Mouse (Mus musculus) testis, adult 2 months (tissue): ENCODE results near the gene Slc22a23. TPM values are rescaled to one million over a fixed set of nuclear protein-coding genes. Genes with fewer than 3 reads are reported as not detected.

ENCODE experiments used
- H3K27ac ChIP-seq: fragments of 200-500 bp; 2 replicates; pipeline ENCODE4 v1.5.1; 2012; ENCODE audit warnings: low read depth, low read length; ENCODE audit not compliant: control insufficient read depth, insufficient read depth
- H3K27me3 ChIP-seq: fragments of 200-500 bp; 2 replicates; pipeline ENCODE4 v1.6.1; 2012; ENCODE audit warnings: mild to moderate bottlenecking, low read length, moderate library complexity; ENCODE audit not compliant: control insufficient read depth, insufficient read depth
- H3K36me3 ChIP-seq: fragments of 200-500 bp; 2 replicates; pipeline ENCODE4 v1.6.1; 2012; ENCODE audit warnings: mild to moderate bottlenecking, low read length; ENCODE audit not compliant: control insufficient read depth, insufficient read depth
- H3K4me1 ChIP-seq: fragments of 200-500 bp; 2 replicates; pipeline ENCODE4 v1.6.1; 2012; ENCODE audit warnings: low read length; ENCODE audit not compliant: control insufficient read depth, insufficient read depth
- H3K4me3 ChIP-seq: fragments of 200-500 bp; 2 replicates; pipeline ENCODE4 v1.5.1; 2012; ENCODE audit warnings: low read depth, mild to moderate bottlenecking, low read length, moderate library complexity, mixed read lengths; ENCODE audit not compliant: control insufficient read depth
- CTCF ChIP-seq: fragments of 200-500 bp; IDR thresholded peaks from 2 replicates; pipeline ENCODE4 v1.5.1; 2012; ENCODE audit warnings: low read depth, mild to moderate bottlenecking, inconsistent platforms, low read length, moderate library complexity; ENCODE audit not compliant: control insufficient read depth, insufficient read depth, insufficient replicate concordance
- POLR2A ChIP-seq: fragments of 200-500 bp; IDR thresholded peaks from 2 replicates; pipeline ENCODE4 v1.6.1; 2012; ENCODE audit warnings: low read depth, mild to moderate bottlenecking, inconsistent platforms, low read length, moderate library complexity; ENCODE audit not compliant: control insufficient read depth
- polyA plus RNA-seq: library from polyadenylated mRNA; depleted of rRNA; stranded (reverse); fragments of >200 nt; gene quantifications from 2 replicates; pipeline ENCODE4 v1.2.3, GENCODE M21; 2012

The Slc22a23 gene
- polyA plus RNA-seq, 1 experiment: 6.8 TPM

DNA sequence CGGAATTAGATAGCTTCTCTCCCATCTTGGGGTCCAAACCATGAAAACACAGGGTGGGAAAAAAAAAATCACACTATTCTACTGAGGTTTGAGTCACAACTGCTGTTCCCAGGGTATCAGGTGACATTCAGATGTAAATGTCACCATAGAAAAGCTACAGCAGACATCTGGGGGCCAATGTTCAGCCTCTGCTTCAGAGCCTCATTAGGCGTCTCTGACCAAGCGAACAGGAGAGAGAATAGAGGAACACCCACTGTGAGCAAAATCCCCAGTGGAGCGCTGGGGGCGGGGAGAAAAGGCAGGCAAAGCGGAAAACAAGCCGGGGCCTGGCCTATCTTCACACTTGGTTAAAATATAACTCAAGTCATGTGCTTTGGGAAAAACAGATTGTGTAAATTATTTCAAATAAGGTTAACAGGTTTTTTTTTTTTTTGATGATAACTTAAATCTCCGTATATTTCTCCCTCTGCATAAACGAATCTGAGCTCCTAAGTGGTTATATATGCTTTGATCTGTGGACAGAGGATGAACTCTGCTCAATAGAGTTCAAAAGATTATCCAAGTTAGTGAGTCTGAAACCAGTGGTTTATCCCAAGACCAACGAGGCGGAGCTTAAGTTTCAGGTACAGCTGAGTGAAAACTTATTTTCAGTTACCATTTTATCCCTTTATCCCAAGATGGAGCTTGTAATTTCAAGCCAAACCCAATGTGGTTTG lies 105.5 kb downstream of the Slc22a23 start:
- H3K4me1 ChIP-seq: no peaks in the 10 kb centered on the region
- no peak overlapping the region for H3K27ac ChIP-seq

DNA sequence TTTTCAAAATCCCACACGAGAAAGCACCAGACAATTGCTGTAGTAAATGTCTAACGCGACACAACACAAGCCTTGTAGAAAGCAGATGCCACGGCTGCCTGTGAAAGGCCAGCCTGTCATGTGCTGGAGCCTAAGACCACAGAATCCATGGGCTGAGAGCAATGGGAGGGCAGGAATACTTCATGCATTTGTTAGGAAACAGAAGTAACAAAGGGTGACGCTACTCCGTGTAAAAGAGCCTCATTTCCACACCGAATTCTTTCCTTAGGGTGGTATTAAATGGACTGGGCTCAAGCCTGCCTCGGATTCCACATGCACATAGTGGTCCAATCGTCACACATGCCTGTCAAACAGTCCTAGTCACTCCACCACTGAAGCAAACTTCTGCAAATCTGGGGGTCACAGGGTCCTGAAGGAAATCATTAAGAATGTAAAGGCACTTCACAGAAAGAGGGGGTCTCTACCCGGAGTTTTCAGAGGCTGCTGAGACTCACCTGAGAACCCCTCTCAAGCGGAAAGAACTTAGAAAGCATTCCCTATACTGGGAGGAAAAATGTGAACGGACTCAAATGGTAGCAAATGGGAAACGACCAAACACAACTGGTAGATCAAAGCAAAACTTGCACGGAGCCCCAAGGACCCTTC lies 106.2 kb downstream of the Slc22a23 start:
- no peaks in the 10 kb centered on the region for H3K27me3 ChIP-seq
- H3K27ac ChIP-seq: no peak overlapping the region
- H3K4me3 ChIP-seq: no peak overlapping the region
- TF ChIP-seq CTCF: no peak
- TF ChIP-seq POLR2A: no peak
- H3K4me1 ChIP-seq: no peaks in the 10 kb centered on the region
- H3K36me3 ChIP-seq: no peaks in the 10 kb centered on the region

More for the DNA sequence above, 105.5 kb downstream of the Slc22a23 start:
- TF ChIP-seq CTCF (no peak), POLR2A (no peak)
- no peaks in the 10 kb centered on the region for H3K27me3 ChIP-seq
- no peak overlapping the region for H3K4me3 ChIP-seq
- H3K36me3 ChIP-seq: no peaks in the 10 kb centered on the region

DNA sequence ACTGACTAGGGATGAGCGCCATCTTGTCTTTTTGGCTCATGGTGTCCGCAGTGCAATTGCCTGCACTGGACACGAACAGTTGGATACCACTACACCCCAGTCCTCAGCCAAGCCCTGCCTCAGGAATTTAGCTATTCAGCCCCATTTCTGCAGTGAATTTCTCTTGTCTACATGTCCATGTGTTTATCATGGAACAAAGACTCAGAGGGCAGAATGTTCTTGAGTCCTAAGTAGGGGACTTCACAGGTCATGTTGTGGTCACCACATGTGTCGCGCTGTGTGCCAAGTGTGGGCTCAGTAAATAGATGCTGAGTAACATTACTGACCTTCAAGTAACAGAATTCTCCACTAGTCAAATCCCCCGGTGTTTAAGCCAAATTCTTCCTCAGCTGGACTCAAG lies 109.9 kb downstream of the Slc22a23 start:
- no peak overlapping the region for H3K27ac ChIP-seq
- no peaks in the 10 kb centered on the region for H3K36me3 ChIP-seq
- no peak for TF ChIP-seq CTCF
- no peak for TF ChIP-seq POLR2A
- H3K4me1 ChIP-seq: no peaks in the 10 kb centered on the region
- no peaks in the 10 kb centered on the region for H3K27me3 ChIP-seq
- H3K4me3 ChIP-seq: no peak overlapping the region

DNA sequence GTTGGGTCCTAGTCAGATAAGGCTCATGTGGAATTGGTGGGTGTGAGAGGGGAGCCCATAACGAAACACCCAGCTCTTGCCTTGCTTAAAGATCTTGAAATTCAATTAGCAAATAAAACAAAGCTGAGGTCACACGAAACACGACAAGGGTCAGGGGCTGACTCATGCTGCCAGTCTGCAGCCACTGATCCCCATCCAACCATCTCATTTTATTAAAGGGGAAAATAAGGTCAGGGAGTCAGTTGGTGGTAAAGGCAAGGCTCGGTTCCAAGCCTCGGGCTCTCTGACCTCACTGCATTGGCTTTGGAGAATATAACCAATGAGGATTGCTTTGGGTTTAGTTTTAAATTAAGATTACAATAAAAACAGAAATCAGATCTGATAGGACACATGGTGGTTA lies 110.5 kb downstream of the Slc22a23 start:
- TF ChIP-seq POLR2A (no peak), CTCF (no peak)
- H3K4me3 ChIP-seq: no peak overlapping the region
- H3K27ac ChIP-seq: no peak overlapping the region
- H3K27me3 ChIP-seq: no peaks in the 10 kb centered on the region
- H3K4me1 ChIP-seq: no peaks in the 10 kb centered on the region
- no peaks in the 10 kb centered on the region for H3K36me3 ChIP-seq

DNA sequence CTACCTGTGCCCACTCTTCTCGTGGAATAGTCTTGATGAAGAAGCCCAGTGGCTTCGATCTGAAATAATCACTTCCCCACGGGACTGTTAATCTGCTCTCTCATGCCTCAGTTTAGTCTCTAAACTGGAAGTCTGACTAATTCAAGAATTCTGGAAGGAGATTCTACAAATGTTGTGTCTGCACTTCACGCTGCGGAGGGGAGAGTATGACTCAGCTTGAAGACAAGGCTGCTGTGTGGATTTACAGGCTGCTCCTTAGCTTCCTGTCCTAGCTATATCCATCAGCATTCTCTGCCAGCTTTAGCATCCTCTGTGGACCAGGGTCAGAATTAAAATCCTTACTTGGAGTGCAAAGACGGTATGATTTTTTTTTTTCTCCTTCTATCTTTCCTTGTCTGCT lies 112.0 kb downstream of the Slc22a23 start:
- Histone ChIP-seq H3K4me1 (no peaks in the 10 kb centered on the region), H3K4me3 (no peak overlapping the region), H3K36me3 (no peaks in the 10 kb centered on the region), H3K27me3 (no peaks in the 10 kb centered on the region), H3K27ac (no peak overlapping the region)
- TF ChIP-seq CTCF (no peak), POLR2A (no peak)

DNA sequence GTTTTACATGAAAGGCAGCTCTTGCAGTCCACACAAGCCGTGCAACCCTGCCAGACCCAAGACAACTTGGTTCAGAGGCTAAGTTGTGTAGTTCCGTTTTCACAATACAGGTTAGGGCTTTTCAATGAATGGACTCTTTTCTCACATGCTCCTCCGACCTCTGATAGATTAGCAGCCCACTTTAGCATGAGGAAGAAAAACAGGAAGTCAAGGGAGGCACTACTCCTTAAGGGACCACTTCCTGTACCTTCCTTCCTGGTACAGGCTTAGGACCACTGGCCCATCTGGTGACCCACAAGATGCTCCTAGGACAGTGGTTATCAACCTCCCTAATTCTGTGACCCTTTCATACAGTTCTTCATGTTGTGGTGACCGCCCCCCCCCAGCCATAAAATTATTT lies 116.1 kb downstream of the Slc22a23 start:
- H3K4me3 ChIP-seq: no peak overlapping the region
- no peak for TF ChIP-seq CTCF
- TF ChIP-seq POLR2A: no peak
- no peaks in the 10 kb centered on the region for H3K27me3 ChIP-seq
- H3K27ac ChIP-seq: no peak overlapping the region
- no peaks in the 10 kb centered on the region for H3K4me1 ChIP-seq
- H3K36me3 ChIP-seq: no peaks in the 10 kb centered on the region

DNA sequence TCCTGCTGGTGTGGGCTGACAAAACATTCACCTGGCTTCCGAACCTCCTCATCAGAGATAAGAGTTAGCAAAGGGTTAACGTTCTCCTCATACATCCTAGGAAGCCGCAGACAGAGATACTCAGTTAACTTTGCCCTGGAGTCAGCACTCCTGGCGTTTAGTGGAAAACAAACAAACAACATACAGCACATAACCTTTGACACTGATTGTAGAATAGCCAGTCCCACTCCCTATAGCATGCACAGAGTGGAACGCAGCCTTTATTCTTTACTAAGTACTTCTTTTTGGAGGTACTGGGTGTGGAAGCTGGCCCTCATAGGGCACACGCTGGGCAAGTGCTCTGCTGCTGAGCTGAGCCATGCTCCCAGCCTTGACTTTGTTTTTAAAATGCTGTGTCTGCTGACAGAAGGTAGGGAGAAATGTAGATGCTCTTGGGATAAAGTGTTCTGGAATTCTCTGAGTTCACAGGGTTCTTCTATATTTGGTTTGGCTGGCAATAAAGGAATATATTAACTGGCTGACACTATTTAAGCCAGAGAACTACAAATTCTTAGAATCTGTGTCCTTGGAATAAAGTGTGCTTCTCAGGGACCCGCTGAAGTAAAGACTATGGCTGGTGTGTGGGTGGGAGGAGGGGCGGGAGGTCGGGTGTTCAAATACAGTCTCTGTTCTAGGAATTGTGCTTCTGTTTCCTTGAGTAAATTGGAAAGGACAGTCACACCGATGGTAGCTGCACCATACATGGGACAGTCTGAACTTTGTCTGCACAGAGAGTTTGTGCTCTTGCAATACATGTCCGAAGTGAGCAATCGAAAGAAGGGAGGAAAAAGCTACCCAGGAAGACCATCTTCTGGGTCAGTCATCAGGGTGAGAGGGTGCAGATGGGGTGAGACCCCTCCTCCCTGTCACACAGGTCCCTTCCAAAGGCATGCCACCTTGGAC lies 117.0 kb downstream of the Slc22a23 start:
- Histone ChIP-seq H3K36me3 (no peaks in the 10 kb centered on the region), H3K4me1 (no peaks in the 10 kb centered on the region), H3K27ac (no peak overlapping the region)

More for the DNA sequence above, 117.0 kb downstream of the Slc22a23 start:
- Histone ChIP-seq H3K4me3 (no peak overlapping the region), H3K27me3 (no peaks in the 10 kb centered on the region)
- no peak for TF ChIP-seq CTCF
- no peak for TF ChIP-seq POLR2A
